Mouse (Mus musculus): ENCODE results near the gene Pdhx. TPM values are rescaled to one million over a fixed set of nuclear protein-coding genes. Genes with fewer than 3 reads are reported as not detected.

Gene Pdhx
- polyA plus RNA-seq, 1 experiment from 2014 or later: 41.0 TPM

- Histone ChIP-seq H3K27ac (no peak overlapping the region), H3K36me3 (peaks cover 3% of the 10 kb centered on the region; the same call in 1 of the 2 replicates), H3K4me1 (no peaks in the 10 kb centered on the region), H3K27me3 (ENCODE audit: low read depth, poor library complexity, severe bottlenecking) (no peaks in the 10 kb centered on the region), H3K4me3 (no peak overlapping the region), H3K9me3 (replicated peaks) (no peaks in the 10 kb centered on the region)
- WGBS: 86% methylated on average over 5 of the region's 5 CpGs
- no peak for DNase-seq (ENCODE audit: low spot score)
These were observed 8.4 kb upstream of the Pdhx start for GRCm38 (mm10) chr2:103081706-103082105.

- no peaks in the 10 kb centered on the region for H3K4me1 ChIP-seq
- H3K9me3 ChIP-seq (replicated peaks): no peaks in the 10 kb centered on the region
- no peak for DNase-seq (ENCODE audit: low spot score)
- WGBS: 63% methylated on average over 6 of the region's 6 CpGs
- H3K4me3 ChIP-seq: no peak overlapping the region
- no peaks in the 10 kb centered on the region for H3K27me3 ChIP-seq (ENCODE audit: low read depth, poor library complexity, severe bottlenecking)
- peaks cover 3% of the 10 kb centered on the region; the same call in 1 of the 2 replicates for H3K36me3 ChIP-seq
- H3K27ac ChIP-seq: no peak overlapping the region
These were observed 7.8 kb upstream of the Pdhx start for GRCm38 (mm10) chr2:103081117-103081516.

- peaks cover 17% of the 10 kb centered on the region for H3K4me1 ChIP-seq
- WGBS: 87% methylated on average over 3 of the region's 3 CpGs
- no peak for DNase-seq (ENCODE audit: low spot score)
- H3K27me3 ChIP-seq (ENCODE audit: low read depth, poor library complexity, severe bottlenecking): no peaks in the 10 kb centered on the region
- no peak overlapping the region for H3K4me3 ChIP-seq
- H3K27ac ChIP-seq: no peak overlapping the region
- H3K9me3 ChIP-seq (replicated peaks): no peaks in the 10 kb centered on the region
- H3K36me3 ChIP-seq: no peaks in the 10 kb centered on the region
These were observed 2.7 kb downstream of the Pdhx start for GRCm38 (mm10) chr2:103070586-103070985.

GRCm38 (mm10) chr2:103069752-103070405 is 3.4 kb downstream of the Pdhx start:
- Histone ChIP-seq H3K9me3 (replicated peaks) (no peaks in the 10 kb centered on the region), H3K36me3 (no peaks in the 10 kb centered on the region), H3K27me3 (ENCODE audit: low read depth, poor library complexity, severe bottlenecking) (no peaks in the 10 kb centered on the region), H3K4me3 (no peak overlapping the region), H3K27ac (no peak overlapping the region), H3K4me1 (peaks cover 17% of the 10 kb centered on the region)
- no peak for DNase-seq (ENCODE audit: low spot score)
- 95% methylated on average over 5 of the region's 5 CpGs for WGBS

- H3K36me3 ChIP-seq: no peaks in the 10 kb centered on the region
- no peak overlapping the region for H3K27ac ChIP-seq
- no peaks in the 10 kb centered on the region for H3K9me3 ChIP-seq (replicated peaks)
- no peak for DNase-seq (ENCODE audit: low spot score)
- H3K4me1 ChIP-seq: peaks cover 18% of the 10 kb centered on the region
- WGBS: 98% methylated on average over 1 of the region's 1 CpGs
- no peaks in the 10 kb centered on the region for H3K27me3 ChIP-seq (ENCODE audit: low read depth, poor library complexity, severe bottlenecking)
- H3K4me3 ChIP-seq: no peak overlapping the region
These were observed 4.7 kb downstream of the Pdhx start for GRCm38 (mm10) chr2:103068602-103069001.

- H3K27ac ChIP-seq: no peak overlapping the region
- no peaks in the 10 kb centered on the region for H3K36me3 ChIP-seq
- WGBS: 96% methylated on average over 2 of the region's 2 CpGs
- peaks cover 26% of the 10 kb centered on the region for H3K4me1 ChIP-seq
- no peak for DNase-seq (ENCODE audit: low spot score)
- no peaks in the 10 kb centered on the region for H3K27me3 ChIP-seq (ENCODE audit: low read depth, poor library complexity, severe bottlenecking)
- H3K4me3 ChIP-seq: no peak overlapping the region
- H3K9me3 ChIP-seq (replicated peaks): no peaks in the 10 kb centered on the region
These were observed 5.6 kb downstream of the Pdhx start for GRCm38 (mm10) chr2:103067552-103068207.

GRCm38 (mm10) chr2:103066683-103067551 is 6.4 kb downstream of the Pdhx start:
- H3K27ac ChIP-seq: no peak overlapping the region
- H3K27me3 ChIP-seq (ENCODE audit: low read depth, poor library complexity, severe bottlenecking): no peaks in the 10 kb centered on the region
- H3K4me1 ChIP-seq: peaks cover 18% of the 10 kb centered on the region
- 90% methylated on average over 8 of the region's 8 CpGs for WGBS
- no peak for DNase-seq (ENCODE audit: low spot score)
- no peak overlapping the region for H3K4me3 ChIP-seq
- H3K36me3 ChIP-seq: no peaks in the 10 kb centered on the region
- H3K9me3 ChIP-seq (replicated peaks): no peaks in the 10 kb centered on the region

- WGBS: 48% methylated on average over 3 of the region's 3 CpGs
- no peak overlapping the region for H3K27ac ChIP-seq
- DNase-seq (ENCODE audit: low spot score): no peak
These were observed 10.4 kb downstream of the Pdhx start for GRCm38 (mm10) chr2:103062865-103063264.

GRCm38 (mm10) chr2:103058266-103058665 is 15.0 kb downstream of the Pdhx start:
- DNase-seq (ENCODE audit: low spot score): no peak
- Histone ChIP-seq H3K9me3 (replicated peaks) (no peaks in the 10 kb centered on the region), H3K4me1 (peaks cover 5% of the 10 kb centered on the region; the same call in 1 of the 2 replicates), H3K27ac (no peak overlapping the region), H3K4me3 (no peak overlapping the region), H3K36me3 (0 out of 2 replicates have a peak, but pooled peaks cover 10% of the 10 kb centered on the region), H3K27me3 (ENCODE audit: low read depth, poor library complexity, severe bottlenecking) (no peaks in the 10 kb centered on the region)
- WGBS: 93% methylated on average over 3 of the region's 3 CpGs

More at GRCm38 (mm10) chr2:103062865-103063264, 10.4 kb downstream of the Pdhx start:
- no peaks in the 10 kb centered on the region for H3K27me3 ChIP-seq (ENCODE audit: low read depth, poor library complexity, severe bottlenecking)
- no peak overlapping the region for H3K4me3 ChIP-seq
- H3K4me1 ChIP-seq: peaks cover 11% of the 10 kb centered on the region
- H3K36me3 ChIP-seq: no peaks in the 10 kb centered on the region
- H3K9me3 ChIP-seq (replicated peaks): no peaks in the 10 kb centered on the region

- H3K4me1 ChIP-seq: no peaks in the 10 kb centered on the region
- H3K27me3 ChIP-seq (ENCODE audit: low read depth, poor library complexity, severe bottlenecking): no peaks in the 10 kb centered on the region
- no peak for DNase-seq (ENCODE audit: low spot score)
- no peaks in the 10 kb centered on the region for H3K9me3 ChIP-seq (replicated peaks)
- H3K36me3 ChIP-seq: 0 out of 2 replicates have a peak, but pooled peaks cover 10% of the 10 kb centered on the region
- H3K4me3 ChIP-seq: no peak overlapping the region
- WGBS: 94% methylated on average over 6 of the region's 6 CpGs
- H3K27ac ChIP-seq: no peak overlapping the region
These were observed 17.5 kb downstream of the Pdhx start for GRCm38 (mm10) chr2:103055820-103056219.

GRCm38 (mm10) chr2:103051937-103052893 is 21.1 kb downstream of the Pdhx start:
- no peak for DNase-seq (ENCODE audit: low spot score)
- H3K4me1 ChIP-seq: 0 out of 2 replicates have a peak, but pooled peaks cover 3% of the 10 kb centered on the region
- H3K36me3 ChIP-seq: 0 out of 2 replicates have a peak, but pooled peaks cover 8% of the 10 kb centered on the region
- H3K27ac ChIP-seq: no peak overlapping the region
- no peaks in the 10 kb centered on the region for H3K9me3 ChIP-seq (replicated peaks)
- H3K27me3 ChIP-seq (ENCODE audit: low read depth, poor library complexity, severe bottlenecking): no peaks in the 10 kb centered on the region
- 80% methylated on average over 19 of the region's 19 CpGs for WGBS
- H3K4me3 ChIP-seq: no peak overlapping the region

- Histone ChIP-seq H3K4me3 (no peak overlapping the region), H3K27me3 (ENCODE audit: low read depth, poor library complexity, severe bottlenecking) (no peaks in the 10 kb centered on the region), H3K27ac (no peak overlapping the region), H3K9me3 (replicated peaks) (no peaks in the 10 kb centered on the region), H3K4me1 (0 out of 2 replicates have a peak, but pooled peaks cover under 1% of the 10 kb centered on the region), H3K36me3 (peaks cover 8% of the 10 kb centered on the region)
- no peak for DNase-seq (ENCODE audit: low spot score)
- 97% methylated on average over 2 of the region's 2 CpGs for WGBS
These were observed 28.0 kb downstream of the Pdhx start for GRCm38 (mm10) chr2:103045286-103045685.

All from limb, embryonic 10.5 days (tissue).